Mouse (Mus musculus) CD4-positive, CD25-positive, alpha-beta regulatory T cell, adult 4 months (primary cell): ENCODE measurements around the gene Gm42674. TPM values are rescaled to one million over a fixed set of nuclear protein-coding genes. Genes with fewer than 3 reads are reported as not detected.

Source experiments
- ATAC-seq: one replicate; pipeline ENCODE4 v1.8.0; 2017
- polyA plus RNA-seq, 2 experiments: library from polyadenylated mRNA; unstranded; fragments of 100-300 nt; shearing (Covaris generic); gene quantifications; one replicate each; pipeline ENCODE4 v1.2.1; 2017

The Gm42674 gene
- polyA plus RNA-seq, 2 experiments from 2014 or later, result not detected

- no peak for ATAC-seq
Measured at GRCm38 (mm10) chr3:90626266-90627021, 24.7 kb downstream of the Gm42674 start.

- no peak for ATAC-seq
Measured at GRCm38 (mm10) chr3:90627366-90627765, 25.7 kb downstream of the Gm42674 start.

GRCm38 (mm10) chr3:90627807-90628206 is 26.1 kb downstream of the Gm42674 start:
- no peak for ATAC-seq

- ATAC-seq, result peak; percentile 43
Measured at GRCm38 (mm10) chr3:90629298-90629697, 27.6 kb downstream of the Gm42674 start.

DNA sequence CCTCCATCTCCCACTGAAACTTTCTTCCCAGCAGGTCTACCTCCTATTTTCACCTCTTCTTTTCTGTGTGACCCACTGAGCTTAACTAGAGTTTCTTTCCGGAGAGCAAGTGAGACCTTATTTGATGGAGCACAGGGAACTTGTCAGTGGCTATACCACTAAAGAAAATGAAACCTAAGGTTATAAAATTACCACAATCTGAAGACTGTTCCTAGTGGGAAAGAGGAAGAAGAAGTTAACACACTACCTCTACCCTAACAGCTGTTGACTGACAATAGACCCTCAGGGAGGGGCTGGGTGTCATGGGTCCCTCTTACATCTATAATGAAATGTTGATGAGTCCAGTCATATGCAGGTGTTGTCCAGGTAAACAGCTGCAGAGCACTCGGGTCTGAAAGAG is 30.3 kb downstream of the Gm42674 start:
- no peak for ATAC-seq

DNA sequence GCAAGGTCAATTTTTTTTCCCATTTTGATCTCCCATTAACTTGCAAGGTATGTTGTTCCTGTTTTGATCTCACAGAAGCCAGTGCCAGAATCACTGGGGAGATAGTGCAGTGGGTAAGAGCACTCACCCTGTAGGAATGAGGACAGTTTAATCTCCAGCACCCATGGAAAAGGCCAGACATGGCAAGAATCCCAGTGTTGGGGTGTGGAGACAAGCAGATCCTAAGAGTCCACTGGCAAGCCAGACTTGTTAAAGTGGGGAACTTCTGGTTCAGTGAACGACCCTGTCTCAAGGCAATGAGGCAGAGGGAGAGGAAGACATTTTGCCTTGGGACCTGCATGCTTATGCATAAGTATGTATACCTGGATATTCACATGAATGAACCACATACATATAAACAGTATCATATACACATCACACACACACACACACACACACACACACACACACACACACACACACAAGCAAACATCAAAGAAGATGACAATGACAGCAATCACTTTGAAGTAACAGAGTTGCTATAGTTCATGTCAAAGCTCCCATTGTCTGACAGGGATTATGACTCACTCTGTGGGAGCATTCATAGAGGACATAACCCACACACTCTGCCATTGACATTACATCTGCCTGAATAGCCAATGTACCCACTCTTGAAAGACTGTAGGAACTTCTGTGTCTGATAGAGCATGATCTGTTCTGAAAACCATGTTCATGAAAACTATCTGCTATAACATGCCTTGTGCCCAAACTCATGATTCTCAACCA is 37.0 kb downstream of the Gm42674 start:
- no peak for ATAC-seq

GRCm38 (mm10) chr3:90639511-90640154 is 37.9 kb downstream of the Gm42674 start:
- peak; percentile 67 for ATAC-seq

GRCm38 (mm10) chr3:90640981-90641380 is 39.3 kb downstream of the Gm42674 start:
- no peak for ATAC-seq

- ATAC-seq, result no peak
Measured at GRCm38 (mm10) chr3:90644220-90644619, 42.5 kb downstream of the Gm42674 start.

GRCm38 (mm10) chr3:90647291-90647690 is 45.6 kb downstream of the Gm42674 start:
- ATAC-seq, result no peak

DNA sequence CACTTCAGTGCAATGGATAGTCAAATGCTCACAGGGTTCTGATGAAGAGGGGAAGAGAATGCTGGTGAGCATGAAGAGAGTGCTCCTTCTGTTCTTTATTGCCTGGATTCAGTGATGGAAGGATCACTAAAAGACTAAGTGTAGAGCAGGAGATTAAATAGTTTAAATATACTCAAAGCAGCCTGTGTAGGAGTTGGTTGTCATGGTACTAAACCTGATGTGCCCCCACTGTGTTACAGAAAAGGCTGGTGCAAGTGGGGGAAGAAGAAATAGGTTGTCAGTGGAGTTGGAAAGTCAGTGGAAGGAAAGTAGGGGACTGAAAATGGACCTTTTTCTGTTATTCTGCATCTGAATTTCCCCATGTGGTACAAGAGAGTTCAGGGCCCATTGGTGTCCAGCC is 47.3 kb downstream of the Gm42674 start:
- ATAC-seq, result no peak

- no peak for ATAC-seq
Measured at GRCm38 (mm10) chr3:90649832-90650231, 48.1 kb downstream of the Gm42674 start.

DNA sequence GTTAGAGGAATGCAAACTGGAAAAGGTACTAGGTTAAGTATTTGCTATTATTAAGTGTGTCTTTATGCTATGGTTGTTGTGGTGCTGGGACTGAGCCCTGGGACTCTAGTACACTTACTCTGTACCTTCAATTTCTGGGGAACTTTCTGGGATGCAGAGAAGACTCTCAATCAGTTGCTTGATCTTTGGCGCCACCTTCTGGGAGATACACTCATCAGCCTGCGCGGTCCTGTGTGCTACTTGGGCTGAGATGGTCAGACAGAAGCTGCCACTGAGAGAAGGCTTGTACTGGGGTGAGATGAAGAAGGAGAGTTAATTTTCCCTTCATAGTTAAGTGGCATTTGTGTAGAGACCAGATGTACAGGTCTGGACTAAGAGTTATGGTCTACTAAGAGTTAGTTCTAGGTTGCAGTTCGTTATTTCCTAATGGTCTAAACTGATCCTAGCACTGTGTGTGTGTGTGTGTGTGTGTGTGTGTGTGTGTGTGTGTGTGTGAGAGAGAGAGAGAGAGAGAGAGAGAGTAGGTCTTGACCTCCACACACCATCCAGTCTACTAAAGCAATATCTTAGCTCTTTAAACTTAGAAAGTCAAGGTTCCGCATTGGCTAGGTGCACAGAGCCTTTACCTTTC is 51.3 kb downstream of the Gm42674 start:
- ATAC-seq, result peak; percentile 49

- no peak for ATAC-seq
Measured at GRCm38 (mm10) chr3:90653717-90654116, 52.0 kb downstream of the Gm42674 start, which contains the start of gene S100a7a. Gene S100a7a (plus strand): TSS chr3:90654017.

Other genes starting within 250 kb of the Gm42674 start
- gene Slc27a3, start 212.0 kb upstream of the Gm42674 start, polyA plus RNA-seq, result under 1 TPM in 1 of 2 experiments, not detected in 1; 0.19 TPM
- gene Ints3, start 168.3 kb upstream of the Gm42674 start, polyA plus RNA-seq, result 10 to 100 TPM; 16.9 to 17.9 TPM
- gene Npr1, start 136.0 kb upstream of the Gm42674 start, polyA plus RNA-seq, result not detected
- 100 to 1,000 TPM; 113 to 125 TPM for gene Ilf2, start 125.8 kb upstream of the Gm42674 start, polyA plus RNA-seq
- 10 to 100 TPM; 60.4 to 65.0 TPM for gene Snapin, start 110.9 kb upstream of the Gm42674 start, polyA plus RNA-seq
- 10 to 100 TPM; 50.3 to 57.9 TPM for gene Chtop, start 92.4 kb upstream of the Gm42674 start, polyA plus RNA-seq
- 1 to 10 TPM; 3.3 to 4.9 TPM for gene S100a1, start 87.5 kb upstream of the Gm42674 start, polyA plus RNA-seq
- gene S100a13, start 87.5 kb upstream of the Gm42674 start, polyA plus RNA-seq, result 100 to 1,000 TPM; 157 to 222 TPM
- not detected for gene S100a14, start 75.0 kb upstream of the Gm42674 start, polyA plus RNA-seq
- gene S100a16, start 64.7 kb upstream of the Gm42674 start, polyA plus RNA-seq, result not detected
- 1 to 10 TPM; 2.1 to 2.5 TPM for gene S100a3, start 41.3 kb upstream of the Gm42674 start, polyA plus RNA-seq
- gene S100a2, start 11.7 kb upstream of the Gm42674 start, polyA plus RNA-seq, result not detected
- 100 to 1,000 TPM in 1 of 2 experiments, 10 to 100 TPM in 1; 74.9 to 104 TPM for gene S100a4, start 1.9 kb downstream of the Gm42674 start, polyA plus RNA-seq
- not detected for gene S100a5, start 6.6 kb downstream of the Gm42674 start, polyA plus RNA-seq
- 100 to 1,000 TPM; 291 to 360 TPM for gene S100a6, start 11.0 kb downstream of the Gm42674 start, polyA plus RNA-seq
- not detected for gene S100a7a, start 52.1 kb downstream of the Gm42674 start, polyA plus RNA-seq
- not detected for gene S100a8, start 67.1 kb downstream of the Gm42674 start, polyA plus RNA-seq
- gene S100a9, start 93.8 kb downstream of the Gm42674 start, polyA plus RNA-seq, result not detected
- not detected for gene Pglyrp4, start 125.0 kb downstream of the Gm42674 start, polyA plus RNA-seq
- not detected for gene Gm5849, start 176.0 kb downstream of the Gm42674 start, polyA plus RNA-seq